Mouse (Mus musculus) liver, postnatal 0 days (tissue): ENCODE results near the gene Kif2c.

Source experiments
- CTCF ChIP-seq: sonication (generic); IDR thresholded peaks from 2 replicates; pipeline ENCODE4 v1.5.1; 2016; ENCODE audit warnings: antibody characterized with exemption, low read depth
- EP300 ChIP-seq: IDR thresholded peaks from 2 replicates; pipeline ENCODE4 v1.6.1; 2016; ENCODE audit warnings: antibody characterized with exemption, low read depth, mild to moderate bottlenecking

- TF ChIP-seq CTCF: no peak
- TF ChIP-seq EP300: no peak
These were observed 71.5 kb downstream of the Kif2c start for GRCm38 (mm10) chr4:117110985-117111384.
